Mouse (Mus musculus) forebrain, embryonic 10.5 days (tissue): ENCODE measurements around the gene Spaca9. TPM values are rescaled to one million over a fixed set of nuclear protein-coding genes. Genes with fewer than 3 reads are reported as not detected.
A peak's percentile ranks its signal among the peaks of the same experiment; 100 is the strongest.

Source experiments
- DNase-seq: peaks from one replicate; pipeline ENCODE4 v3.0.0-alpha.2; 2017; ENCODE audit warnings: low spot score; ENCODE audit errors: extremely low spot score
- H3K27ac ChIP-seq: fragments of 300-500 bp; sonication (generic); 2 replicates; pipeline ENCODE4 v1.5.1; 2016; ENCODE audit warnings: mild to moderate bottlenecking
- H3K27me3 ChIP-seq: fragments of 300-500 bp; sonication (generic); 2 replicates; pipeline ENCODE4 v1.6.1; 2016; ENCODE audit warnings: mild to moderate bottlenecking; ENCODE audit not compliant: poor library complexity, severe bottlenecking
- H3K36me3 ChIP-seq: fragments of 300-500 bp; sonication (generic); replicated peaks from 2 replicates; pipeline ENCODE4 v1.6.1; 2016; ENCODE audit warnings: mild to moderate bottlenecking, moderate library complexity
- H3K4me1 ChIP-seq: fragments of 300-500 bp; sonication (generic); 2 replicates; pipeline ENCODE4 v1.6.1; 2016
- H3K4me3 ChIP-seq: fragments of 300-500 bp; sonication (generic); 2 replicates; pipeline ENCODE4 v1.5.1; 2016; ENCODE audit warnings: mild to moderate bottlenecking, moderate library complexity
- H3K9me3 ChIP-seq: fragments of 300-500 bp; sonication (generic); 2 replicates; pipeline ENCODE4 v1.6.1; 2016; ENCODE audit warnings: mild to moderate bottlenecking, moderate library complexity
- WGBS: fragments of 180-500 bp; shearing (Covaris S2); methylation state at CpG from one replicate; pipeline ENCODE4 v1.1.7; 2016; 5-methylcytosine and 5-hydroxymethylcytosine counted together
- polyA plus RNA-seq: library from polyadenylated mRNA; unstranded; fragments of >200 nt; fragmentation: Nextera tagmentation; extraction: Ambion mirVana; gene quantifications from 2 replicates; pipeline ENCODE4 v1.2.1, GENCODE M21; 2016

Gene Spaca9
- 2.7 and 3.3 TPM in 2 replicates for polyA plus RNA-seq

DNA sequence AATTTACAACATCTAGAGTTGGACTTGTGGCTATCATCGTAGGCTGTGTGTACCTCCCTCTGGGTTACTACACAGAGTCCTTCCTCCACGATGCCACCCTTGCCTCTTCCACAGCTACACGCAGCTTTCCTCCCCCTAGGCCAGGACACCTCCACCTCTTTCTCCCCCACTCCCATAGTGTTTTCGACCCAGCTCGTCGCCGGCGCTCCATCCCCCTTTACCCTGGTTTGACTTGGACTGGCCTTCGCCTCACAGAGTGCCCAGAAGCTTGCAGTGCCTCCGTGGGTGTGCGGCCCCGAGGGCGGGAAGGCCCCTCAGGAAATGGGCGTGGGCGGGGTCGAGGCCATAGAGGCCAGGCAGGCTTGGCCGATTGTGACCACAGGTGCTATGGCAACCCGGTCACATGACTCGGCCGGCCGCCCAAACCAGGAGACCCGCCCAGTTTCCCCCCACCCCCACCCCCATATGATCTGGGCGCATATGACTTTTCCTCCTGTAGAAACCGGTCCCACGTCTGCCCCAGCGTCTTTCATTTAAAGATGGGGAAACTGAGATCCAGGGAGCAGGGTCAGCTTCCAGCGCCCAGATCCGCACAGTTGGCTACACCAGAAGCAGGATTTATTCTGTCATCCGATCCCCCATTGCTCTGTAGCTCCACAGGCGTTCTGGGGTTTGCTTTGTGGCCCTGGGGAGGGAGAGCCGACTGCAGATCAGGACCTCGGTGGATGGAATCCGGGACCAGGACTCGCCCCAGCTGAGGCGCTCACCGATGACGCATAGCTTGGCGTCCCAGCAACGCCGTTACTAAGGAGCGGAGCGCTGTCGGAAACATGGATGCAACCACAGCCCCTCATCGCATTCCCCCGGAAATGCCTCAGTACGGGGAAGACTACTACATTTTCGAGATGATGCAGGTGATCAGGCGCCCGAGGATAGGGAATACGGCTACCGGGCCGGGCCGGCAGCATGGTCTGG lies at the start of gene Spaca9, which contains the start of gene Ak8:
TSS of gene Spaca9 (minus strand) at position 367 of the 975 bp plus-strand sequence.
TSS of gene Ak8 (plus strand) at position 804 of the 975 bp plus-strand sequence.
- 1% methylated on average over 53 of the region's 53 CpGs for WGBS
- Histone ChIP-seq H3K4me3 (peak within 1 kb of the TSS; percentile 67), H3K36me3 (no peaks in the 10 kb centered on the region), H3K27ac (peak within 1 kb of the TSS; percentile 84), H3K9me3 (no peaks in the 10 kb centered on the region), H3K4me1 (peaks cover 44% of the 10 kb centered on the region), H3K27me3 (peaks cover 29% of the 10 kb centered on the region)
- DNase-seq: peak; percentile 84

DNA sequence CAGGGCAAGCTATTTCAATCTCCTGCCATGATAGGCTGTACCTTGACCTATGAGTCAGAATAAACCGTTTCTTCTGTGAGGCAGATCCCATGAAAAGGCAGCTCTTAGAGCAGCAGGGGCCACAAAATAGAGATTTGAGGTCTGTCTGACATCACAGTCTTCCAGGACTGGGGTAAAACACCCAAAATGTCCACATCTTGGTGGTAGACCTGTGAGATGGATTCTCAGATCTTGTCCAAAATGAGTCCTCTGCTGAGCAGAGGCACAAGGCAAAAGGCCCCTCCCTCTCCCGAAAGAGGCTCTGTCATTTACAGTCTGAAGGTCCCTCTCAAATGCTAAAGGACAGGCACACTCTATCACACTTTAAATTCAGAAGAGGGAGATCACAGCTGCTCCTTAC lies 48.2 kb upstream of the Spaca9 start:
- peaks cover 69% of the 10 kb centered on the region for H3K27me3 ChIP-seq
- H3K36me3 ChIP-seq: no peaks in the 10 kb centered on the region
- H3K4me1 ChIP-seq: peaks cover 26% of the 10 kb centered on the region
- H3K4me3 ChIP-seq: no peak overlapping the region
- 83% methylated on average over 2 of the region's 2 CpGs for WGBS
- no peaks in the 10 kb centered on the region for H3K9me3 ChIP-seq
- H3K27ac ChIP-seq: no peak overlapping the region
- no peak for DNase-seq

DNA sequence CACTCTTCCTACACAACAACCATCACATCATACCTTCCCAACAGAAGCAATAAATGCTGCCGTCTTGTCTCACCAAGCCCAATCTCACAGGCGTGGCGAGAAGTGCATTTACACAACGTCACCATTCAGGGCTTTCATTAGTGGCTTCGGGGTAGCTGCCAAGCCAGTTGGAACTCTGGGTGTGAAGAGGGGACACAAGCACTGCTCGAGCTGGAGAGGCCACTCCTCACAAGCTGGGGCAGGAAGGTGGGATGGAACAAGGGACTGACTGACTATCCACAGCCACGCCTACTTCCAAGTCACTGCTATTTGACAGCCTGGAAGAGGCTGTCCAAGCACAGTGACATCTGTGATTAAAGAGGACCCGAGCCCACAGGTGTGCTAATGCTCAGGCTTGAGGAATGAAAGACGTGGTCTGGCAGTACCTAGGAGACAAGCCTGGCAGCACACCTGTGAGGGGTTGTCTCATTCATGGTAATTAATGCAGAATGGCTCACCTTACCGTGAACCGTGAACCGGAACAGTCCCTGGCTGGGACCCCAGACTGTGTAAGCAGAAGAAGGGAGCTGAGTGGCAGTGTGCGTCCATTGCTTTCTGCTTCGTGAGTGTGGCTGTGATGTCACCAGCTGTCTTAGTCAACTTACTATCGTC lies 47.3 kb upstream of the Spaca9 start:
- Histone ChIP-seq H3K4me3 (no peak overlapping the region), H3K9me3 (no peaks in the 10 kb centered on the region), H3K36me3 (no peaks in the 10 kb centered on the region), H3K27ac (no peak overlapping the region), H3K4me1 (peaks cover 17% of the 10 kb centered on the region), H3K27me3 (peaks cover 67% of the 10 kb centered on the region)
- WGBS: 84% methylated on average over 15 of the region's 15 CpGs
- DNase-seq: no peak

DNA sequence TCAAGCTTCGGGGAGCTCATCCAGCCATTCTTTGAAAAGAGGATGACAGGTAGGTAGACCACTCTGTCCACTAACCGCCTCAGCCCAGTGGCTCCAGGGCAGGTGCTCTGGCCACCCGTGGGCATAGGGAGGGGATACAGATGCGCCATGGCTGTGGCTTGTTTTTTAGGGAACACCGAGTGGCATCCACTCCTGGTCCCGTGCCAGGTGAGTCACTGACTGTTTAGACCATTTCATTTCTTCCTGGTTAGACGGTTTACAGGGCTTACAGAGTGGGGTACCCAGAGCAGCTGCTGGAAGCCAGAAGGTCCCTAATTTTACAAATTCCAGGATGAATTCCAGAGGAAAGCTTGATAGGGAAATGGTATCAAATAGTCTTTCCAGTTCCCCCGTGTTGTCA lies 43.2 kb upstream of the Spaca9 start:
- Histone ChIP-seq H3K4me3 (no peak overlapping the region), H3K36me3 (no peaks in the 10 kb centered on the region), H3K27ac (no peak overlapping the region), H3K4me1 (peaks cover 14% of the 10 kb centered on the region), H3K9me3 (no peaks in the 10 kb centered on the region), H3K27me3 (peaks cover 51% of the 10 kb centered on the region)
- no peak for DNase-seq
- 87% methylated on average over 8 of the region's 8 CpGs for WGBS

DNA sequence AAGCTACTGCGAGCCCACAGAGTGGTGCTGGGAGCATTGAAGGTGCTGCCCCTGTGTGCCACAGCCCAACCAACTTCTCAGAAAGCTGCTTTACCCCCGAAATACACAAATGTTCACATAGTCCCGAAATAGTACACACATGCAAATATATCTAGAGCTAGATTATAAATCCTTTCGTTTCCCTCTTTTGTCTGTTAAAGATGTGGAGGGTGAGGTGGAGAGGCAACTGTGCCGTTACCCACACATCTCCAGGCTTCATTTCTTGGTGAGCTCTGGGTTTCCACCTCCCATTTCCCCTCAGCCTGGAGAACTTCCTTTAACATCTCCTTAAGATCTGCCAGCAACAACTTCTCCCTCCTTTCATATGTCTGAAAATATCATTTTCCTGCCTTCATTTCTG lies 40.6 kb upstream of the Spaca9 start:
- no peak overlapping the region for H3K4me3 ChIP-seq
- peaks cover 19% of the 10 kb centered on the region for H3K4me1 ChIP-seq
- peaks cover 39% of the 10 kb centered on the region; the same call in 1 of the 2 replicates for H3K27me3 ChIP-seq
- H3K27ac ChIP-seq: no peak overlapping the region
- DNase-seq: no peak
- no peaks in the 10 kb centered on the region for H3K9me3 ChIP-seq
- H3K36me3 ChIP-seq: no peaks in the 10 kb centered on the region
- 90% methylated on average over 5 of the region's 5 CpGs for WGBS

DNA sequence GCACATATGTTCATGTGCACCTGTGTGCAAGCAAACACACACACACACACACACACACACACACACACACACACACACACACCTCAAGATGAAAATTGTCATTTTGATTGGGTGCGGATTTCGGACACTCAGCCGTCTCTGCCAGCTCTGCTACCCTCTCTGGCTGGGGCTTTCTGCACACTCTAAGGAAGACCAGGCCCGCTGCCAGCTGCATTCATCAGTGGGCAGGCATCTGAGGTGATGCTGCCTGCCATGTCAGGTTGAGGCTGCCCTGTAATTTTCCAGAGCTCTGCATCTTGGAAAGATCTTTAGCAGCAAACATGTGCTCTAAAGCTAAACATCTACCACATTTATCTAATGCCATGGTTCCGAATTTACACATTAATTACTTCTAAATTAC lies 37.6 kb upstream of the Spaca9 start:
- WGBS: 92% methylated on average over 5 of the region's 5 CpGs
- DNase-seq: no peak
- Histone ChIP-seq H3K9me3 (no peaks in the 10 kb centered on the region), H3K27ac (no peak overlapping the region), H3K36me3 (no peaks in the 10 kb centered on the region), H3K4me1 (peaks cover 19% of the 10 kb centered on the region), H3K4me3 (no peak overlapping the region), H3K27me3 (peaks cover 32% of the 10 kb centered on the region; the same call in 1 of the 2 replicates)

DNA sequence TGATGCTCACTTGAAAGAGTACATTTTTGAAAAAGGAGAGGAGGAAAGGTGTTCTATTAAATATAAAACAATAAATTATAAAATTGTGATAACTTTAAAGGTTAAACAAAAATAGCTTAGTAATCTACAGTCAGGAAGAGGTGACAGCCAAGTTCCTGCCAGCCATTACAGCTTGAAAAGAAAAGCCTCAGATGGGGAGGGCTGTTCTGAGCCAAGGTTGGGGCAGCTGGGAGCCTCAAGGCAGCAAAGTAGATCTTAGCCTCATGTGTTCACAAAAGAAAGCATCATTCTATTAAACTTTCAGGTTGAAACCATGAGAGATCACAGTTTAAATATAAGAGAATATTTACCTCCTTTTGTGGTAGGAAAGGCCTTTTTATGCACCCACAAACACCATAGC lies 31.1 kb upstream of the Spaca9 start:
- H3K9me3 ChIP-seq: no peaks in the 10 kb centered on the region
- DNase-seq: no peak
- no peaks in the 10 kb centered on the region for H3K36me3 ChIP-seq
- no peak overlapping the region for H3K4me3 ChIP-seq
- no peak overlapping the region for H3K27ac ChIP-seq
- H3K4me1 ChIP-seq: peaks cover 25% of the 10 kb centered on the region
- peaks cover 27% of the 10 kb centered on the region for H3K27me3 ChIP-seq

DNA sequence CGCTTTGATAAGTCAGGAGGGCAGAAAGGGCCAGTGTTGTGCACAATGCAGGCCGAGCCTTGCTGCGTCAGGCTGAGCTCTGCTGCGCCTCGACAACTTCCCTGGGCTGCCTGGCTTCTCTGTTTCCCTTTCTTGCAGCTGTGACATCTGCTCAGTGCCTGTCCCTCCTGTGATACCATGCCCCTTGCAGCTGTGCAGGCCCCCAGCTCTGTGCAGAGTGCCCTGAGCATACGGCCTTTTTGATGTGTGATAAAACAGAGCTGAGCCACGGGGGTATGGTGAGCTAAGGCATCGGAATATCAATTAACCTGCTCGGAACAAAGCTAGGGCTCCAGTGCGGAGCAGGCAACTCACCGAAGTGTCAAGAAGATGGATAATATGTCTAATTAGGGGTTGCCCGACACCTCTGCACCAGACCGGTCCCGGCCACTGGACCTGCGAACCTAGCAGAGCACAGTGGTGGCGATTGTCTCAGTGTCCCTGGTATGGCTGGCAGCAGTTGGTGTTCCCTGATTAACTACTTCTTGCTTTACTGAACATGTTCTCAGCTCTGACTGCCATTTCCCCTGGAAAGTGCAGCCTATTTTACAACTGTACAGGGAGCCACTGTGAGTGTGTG lies 28.4 kb upstream of the Spaca9 start:
- H3K27ac ChIP-seq: peak overlapping the region; percentile 67
- peak; percentile 26 for DNase-seq
- H3K36me3 ChIP-seq: no peaks in the 10 kb centered on the region
- peaks cover 22% of the 10 kb centered on the region for H3K4me1 ChIP-seq
- no peaks in the 10 kb centered on the region for H3K9me3 ChIP-seq
- WGBS: 25% methylated on average over 16 of the region's 16 CpGs
- no peak overlapping the region for H3K4me3 ChIP-seq
- H3K27me3 ChIP-seq: peaks cover 32% of the 10 kb centered on the region

DNA sequence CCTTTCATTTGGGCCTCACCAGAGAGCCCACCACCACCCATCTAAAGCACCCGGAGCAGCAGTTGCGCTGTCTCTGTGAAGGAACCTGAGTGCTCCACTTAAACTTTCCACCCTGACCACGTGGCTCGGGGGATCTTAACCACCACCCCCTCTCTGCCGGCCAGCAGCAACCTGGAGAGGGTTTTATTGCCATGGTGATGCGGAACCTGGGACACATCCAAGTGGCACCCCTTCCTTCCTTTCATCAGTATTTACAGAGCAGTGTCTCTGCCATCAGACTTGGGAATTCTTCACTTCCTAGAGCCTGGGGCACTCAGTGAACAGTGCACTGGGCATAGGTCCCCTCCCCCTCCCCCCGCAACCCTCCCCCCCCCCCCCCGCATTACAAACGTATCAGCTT lies 24.4 kb upstream of the Spaca9 start:
- peaks cover 32% of the 10 kb centered on the region for H3K4me1 ChIP-seq
- peaks cover 32% of the 10 kb centered on the region for H3K27me3 ChIP-seq
- no peak for DNase-seq
- no peak overlapping the region for H3K4me3 ChIP-seq
- H3K9me3 ChIP-seq: no peaks in the 10 kb centered on the region
- no peaks in the 10 kb centered on the region for H3K36me3 ChIP-seq
- WGBS: 71% methylated on average over 9 of the region's 9 CpGs
- no peak overlapping the region for H3K27ac ChIP-seq

DNA sequence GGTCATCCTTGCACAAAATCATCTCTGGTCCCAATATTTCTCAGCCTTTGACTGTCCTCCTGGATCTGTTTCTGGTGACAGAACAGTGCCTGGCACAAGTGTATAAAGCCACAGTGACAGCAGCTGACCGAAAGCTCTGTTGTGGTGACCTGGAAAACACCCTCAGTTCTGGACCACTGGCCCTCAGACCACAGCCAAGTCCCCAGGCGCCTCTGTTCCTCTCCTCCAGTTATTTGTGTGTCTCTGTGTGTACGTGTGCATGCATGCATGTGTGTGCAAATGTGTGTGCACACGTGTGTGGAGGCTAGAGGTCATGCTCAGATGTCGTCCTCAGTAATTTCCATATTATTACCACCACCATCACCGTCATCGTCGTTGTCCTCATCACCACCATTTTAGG lies 22.9 kb upstream of the Spaca9 start:
- Histone ChIP-seq H3K4me3 (no peak overlapping the region), H3K9me3 (no peaks in the 10 kb centered on the region), H3K27me3 (peaks cover 19% of the 10 kb centered on the region), H3K4me1 (peaks cover 21% of the 10 kb centered on the region), H3K27ac (no peak overlapping the region), H3K36me3 (no peaks in the 10 kb centered on the region)
- DNase-seq: no peak
- 94% methylated on average over 8 of the region's 8 CpGs for WGBS

DNA sequence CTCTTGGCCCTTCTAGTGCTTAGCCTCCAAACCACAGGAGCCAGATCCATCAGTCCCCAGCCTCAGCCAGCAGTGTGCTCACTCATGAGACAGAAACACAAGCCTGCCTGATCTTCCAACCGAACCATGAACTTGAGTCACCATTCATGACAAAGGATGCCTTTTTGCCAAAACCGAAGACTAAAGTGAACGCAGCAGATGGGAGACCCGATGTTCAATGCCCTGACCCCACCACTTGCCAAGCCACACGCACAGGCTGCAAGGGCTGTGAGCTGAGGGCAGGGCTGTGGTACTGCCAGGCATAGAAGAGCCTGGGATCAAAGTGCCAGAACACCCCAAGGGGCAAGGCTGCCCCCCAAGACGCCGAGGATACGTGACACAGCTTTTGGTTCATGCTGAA lies 13.5 kb upstream of the Spaca9 start:
- Histone ChIP-seq H3K36me3 (no peaks in the 10 kb centered on the region), H3K27ac (0 out of 2 replicates have a peak overlapping the region, but pooled peaks have one; percentile 31), H3K4me3 (no peak overlapping the region), H3K9me3 (no peaks in the 10 kb centered on the region), H3K4me1 (peaks cover 15% of the 10 kb centered on the region), H3K27me3 (peaks cover 8% of the 10 kb centered on the region; the same call in 1 of the 2 replicates)
- WGBS: 88% methylated on average over 8 of the region's 8 CpGs
- DNase-seq: no peak

DNA sequence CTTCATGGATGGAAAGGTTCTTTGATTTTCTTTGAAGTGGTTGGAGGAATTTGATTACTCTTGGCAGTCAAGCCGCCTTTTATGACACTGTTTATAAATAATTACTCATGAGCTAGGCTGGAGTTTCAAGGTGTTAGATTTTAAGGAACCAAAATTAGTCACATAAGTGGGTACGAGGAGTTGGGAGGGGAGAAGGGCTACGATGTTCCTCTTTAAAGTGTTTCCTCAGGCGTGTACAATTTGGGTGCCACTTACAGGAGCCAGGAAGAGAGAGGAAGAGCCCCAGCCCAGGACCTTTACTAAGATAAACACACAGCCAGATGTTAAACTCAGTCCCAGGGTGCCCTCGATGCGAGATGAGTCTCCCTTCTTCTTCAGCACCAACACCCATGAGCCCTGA lies 7.3 kb upstream of the Spaca9 start:
- Histone ChIP-seq H3K36me3 (no peaks in the 10 kb centered on the region), H3K27me3 (peaks cover 6% of the 10 kb centered on the region; the same call in 1 of the 2 replicates), H3K27ac (no peak overlapping the region), H3K4me1 (peaks cover 18% of the 10 kb centered on the region), H3K9me3 (no peaks in the 10 kb centered on the region), H3K4me3 (no peak overlapping the region)
- DNase-seq: no peak
- WGBS: 80% methylated on average over 6 of the region's 6 CpGs
